Mouse (Mus musculus) hindbrain, embryonic 13.5 days (tissue): ENCODE data around the gene Vkorc1l1. TPM values are rescaled to one million over a fixed set of nuclear protein-coding genes. Genes with fewer than 3 reads are reported as not detected.
"Not testable (repeated sequence)": the region's sequence is repeated elsewhere in the genome, so short reads cannot be mapped to it uniquely, and the experiment has no call there.

ENCODE experiments used
- ATAC-seq: fragments of 200-750 bp; cut with Nextera tagmentation; 2 replicates; pipeline ENCODE4 v1.8.0; 2017; ENCODE audit warnings: moderate TSS enrichment; ENCODE audit not compliant: low FRiP score
- H3K27ac ChIP-seq: fragments of 300-500 bp; sonication (generic); 2 replicates; pipeline ENCODE4 v1.5.1; 2015; ENCODE audit warnings: inconsistent platforms, mild to moderate bottlenecking, moderate library complexity
- H3K27me3 ChIP-seq: fragments of 300-500 bp; sonication (generic); 2 replicates; pipeline ENCODE4 v1.6.1; 2015; ENCODE audit warnings: mild to moderate bottlenecking, inconsistent platforms
- H3K36me3 ChIP-seq: fragments of 300-500 bp; sonication (generic); 2 replicates; pipeline ENCODE4 v1.6.1; 2015; ENCODE audit warnings: mild to moderate bottlenecking, inconsistent platforms
- H3K4me1 ChIP-seq: fragments of 300-500 bp; sonication (generic); replicated peaks from 2 replicates; pipeline ENCODE4 v1.6.1; 2015; ENCODE audit warnings: inconsistent platforms
- H3K4me2 ChIP-seq: fragments of 300-500 bp; sonication (generic); 2 replicates; pipeline ENCODE4 v1.6.1; 2015; ENCODE audit warnings: inconsistent platforms, mild to moderate bottlenecking, moderate library complexity
- H3K4me3 ChIP-seq: fragments of 300-500 bp; sonication (generic); 2 replicates; pipeline ENCODE4 v1.5.1; 2015; ENCODE audit warnings: mild to moderate bottlenecking, inconsistent platforms
- H3K9ac ChIP-seq: fragments of 300-500 bp; sonication (generic); 2 replicates; pipeline ENCODE4 v1.6.1; 2015; ENCODE audit warnings: mild to moderate bottlenecking, inconsistent platforms
- H3K9me3 ChIP-seq: fragments of 300-500 bp; sonication (generic); 2 replicates; pipeline ENCODE4 v1.6.1; 2016; ENCODE audit warnings: inconsistent platforms
- WGBS: fragments of 180-500 bp; shearing (Covaris S2); methylation state at CpG from one replicate; pipeline ENCODE4 v1.1.7; 2015; 5-methylcytosine and 5-hydroxymethylcytosine counted together
- polyA plus RNA-seq: library from polyadenylated mRNA; unstranded; fragments of >200 nt; fragmentation: Nextera tagmentation; extraction: Ambion mirVana; gene quantifications from 2 replicates; pipeline ENCODE4 v1.2.1, GENCODE M21; 2015

Vkorc1l1 gene
- polyA plus RNA-seq, 1 experiment from 2014 or later: 31.1 TPM

GRCm38 (mm10) chr5:129919320-129919719 lies 22.4 kb upstream of the Vkorc1l1 start:
- H3K27ac ChIP-seq: no peak overlapping the region
- ATAC-seq: no peak
- H3K9me3 ChIP-seq: no peaks in the 10 kb centered on the region
- no peak overlapping the region for H3K4me2 ChIP-seq
- H3K4me1 ChIP-seq: no peaks in the 10 kb centered on the region
- H3K27me3 ChIP-seq: no peaks in the 10 kb centered on the region
- no peak overlapping the region for H3K9ac ChIP-seq
- no peaks in the 10 kb centered on the region for H3K36me3 ChIP-seq
- no peak overlapping the region for H3K4me3 ChIP-seq
- WGBS: 75% methylated on average over 8 of the region's 8 CpGs

GRCm38 (mm10) chr5:129921972-129922371 lies 19.8 kb upstream of the Vkorc1l1 start:
- WGBS: 96% methylated on average over 4 of the region's 4 CpGs
- Histone ChIP-seq H3K27ac (no peak overlapping the region), H3K4me1 (no peaks in the 10 kb centered on the region), H3K27me3 (no peaks in the 10 kb centered on the region), H3K4me2 (no peak overlapping the region), H3K9me3 (no peaks in the 10 kb centered on the region), H3K4me3 (no peak overlapping the region), H3K9ac (no peak overlapping the region), H3K36me3 (no peaks in the 10 kb centered on the region)
- no peak for ATAC-seq

GRCm38 (mm10) chr5:129924820-129925452 lies 16.8 kb upstream of the Vkorc1l1 start:
- no peak for ATAC-seq
- H3K4me2 ChIP-seq: no peak overlapping the region
- H3K36me3 ChIP-seq: no peaks in the 10 kb centered on the region
- H3K27me3 ChIP-seq: no peaks in the 10 kb centered on the region
- H3K9ac ChIP-seq: no peak overlapping the region
- no peak overlapping the region for H3K4me3 ChIP-seq
- H3K27ac ChIP-seq: no peak overlapping the region
- WGBS: 90% methylated on average over 8 of the region's 8 CpGs
- 0 out of 2 replicates have a peak, but pooled peaks cover 2% of the 10 kb centered on the region for H3K4me1 ChIP-seq
- H3K9me3 ChIP-seq: no peaks in the 10 kb centered on the region

- 75% methylated on average over 5 of the region's 5 CpGs for WGBS
Observed at GRCm38 (mm10) chr5:129925933-129926332, 15.8 kb upstream of the Vkorc1l1 start.

GRCm38 (mm10) chr5:129929924-129930855 lies 11.6 kb upstream of the Vkorc1l1 start:
- no peak for ATAC-seq

More at GRCm38 (mm10) chr5:129925933-129926332, 15.8 kb upstream of the Vkorc1l1 start:
- no peak overlapping the region for H3K27ac ChIP-seq
- no peak overlapping the region for H3K4me2 ChIP-seq
- no peaks in the 10 kb centered on the region for H3K9me3 ChIP-seq
- H3K27me3 ChIP-seq: no peaks in the 10 kb centered on the region
- 0 out of 2 replicates have a peak, but pooled peaks cover 2% of the 10 kb centered on the region for H3K4me1 ChIP-seq
- H3K4me3 ChIP-seq: no peak overlapping the region
- H3K36me3 ChIP-seq: no peaks in the 10 kb centered on the region
- H3K9ac ChIP-seq: no peak overlapping the region
- ATAC-seq: no peak

GRCm38 (mm10) chr5:129936941-129937340 lies 4.8 kb upstream of the Vkorc1l1 start:
- no peak for ATAC-seq
- Histone ChIP-seq H3K4me3 (no peak overlapping the region), H3K27me3 (no peaks in the 10 kb centered on the region), H3K36me3 (no peaks in the 10 kb centered on the region), H3K27ac (no peak overlapping the region), H3K9ac (no peak overlapping the region), H3K4me1 (no peaks in the 10 kb centered on the region), H3K4me2 (no peak overlapping the region), H3K9me3 (no peaks in the 10 kb centered on the region; the same call in 1 of the 2 replicates)
- WGBS: 55% methylated on average over 4 of the region's 4 CpGs

More at GRCm38 (mm10) chr5:129929924-129930855, 11.6 kb upstream of the Vkorc1l1 start:
- Histone ChIP-seq H3K4me1 (0 out of 2 replicates have a peak, but pooled peaks cover 2% of the 10 kb centered on the region), H3K9ac (no peak overlapping the region), H3K4me3 (no peak overlapping the region), H3K27ac (no peak overlapping the region), H3K9me3 (no peaks in the 10 kb centered on the region; the same call in 1 of the 2 replicates), H3K36me3 (no peaks in the 10 kb centered on the region), H3K4me2 (no peak overlapping the region), H3K27me3 (no peaks in the 10 kb centered on the region)
- WGBS: 53% methylated on average over 9 of the region's 9 CpGs

GRCm38 (mm10) chr5:129940281-129940680 lies 1.5 kb upstream of the Vkorc1l1 start:
- WGBS: 75% methylated on average over 2 of the region's 2 CpGs
- ATAC-seq: no peak
- 0 out of 2 replicates have a peak, but pooled peaks cover 4% of the 10 kb centered on the region for H3K36me3 ChIP-seq
- H3K9ac ChIP-seq: no peak overlapping the region
- peaks cover 11% of the 10 kb centered on the region for H3K4me1 ChIP-seq
- H3K27me3 ChIP-seq: no peaks in the 10 kb centered on the region
- no peaks in the 10 kb centered on the region for H3K9me3 ChIP-seq
- H3K4me3 ChIP-seq: no peak overlapping the region
- no peak overlapping the region for H3K4me2 ChIP-seq
- H3K27ac ChIP-seq: no peak overlapping the region

GRCm38 (mm10) chr5:129940736-129941494 lies 855 bp upstream of the Vkorc1l1 start:
- peak overlapping the region; percentile 53 for H3K9ac ChIP-seq
- H3K36me3 ChIP-seq: 0 out of 2 replicates have a peak, but pooled peaks cover 8% of the 10 kb centered on the region
- H3K27ac ChIP-seq: peak overlapping the region; percentile 76
- no peaks in the 10 kb centered on the region for H3K9me3 ChIP-seq
- H3K27me3 ChIP-seq: no peaks in the 10 kb centered on the region
- H3K4me3 ChIP-seq: peak overlapping the region; percentile 94
- H3K4me2 ChIP-seq: peak overlapping the region; percentile 51
- H3K4me1 ChIP-seq: peaks cover 11% of the 10 kb centered on the region
- ATAC-seq: no peak
- WGBS: 8% methylated on average over 9 of the region's 9 CpGs

GRCm38 (mm10) chr5:129942073-129942939 lies 536 bp downstream of the Vkorc1l1 start:
- H3K9ac ChIP-seq: peak overlapping the region; percentile 90
- peak overlapping the region; percentile 76 for H3K4me2 ChIP-seq
- H3K4me1 ChIP-seq: peaks cover 13% of the 10 kb centered on the region
- H3K27me3 ChIP-seq, H3K9me3 ChIP-seq, H3K36me3 ChIP-seq: not testable (repeated sequence)
- peak; percentile 75 for ATAC-seq
- under 1% methylated on average over 37 of the region's 82 CpGs for WGBS
- H3K4me3 ChIP-seq: peak overlapping the region; percentile 94
- H3K27ac ChIP-seq: peak overlapping the region; percentile 83

- WGBS: 86% methylated on average over 1 of the region's 1 CpGs
- H3K4me2 ChIP-seq: no peak overlapping the region
Observed at GRCm38 (mm10) chr5:129943402-129943801, 1.6 kb downstream of the Vkorc1l1 start.

GRCm38 (mm10) chr5:129947528-129948033 lies 5.8 kb downstream of the Vkorc1l1 start:
- Histone ChIP-seq H3K27ac (no peak overlapping the region), H3K9ac (no peak overlapping the region), H3K4me3 (no peak overlapping the region), H3K27me3 (no peaks in the 10 kb centered on the region), H3K36me3 (peaks cover 10% of the 10 kb centered on the region; the same call in 1 of the 2 replicates), H3K9me3 (no peaks in the 10 kb centered on the region), H3K4me1 (peaks cover 12% of the 10 kb centered on the region), H3K4me2 (no peak overlapping the region)
- ATAC-seq: no peak
- WGBS: 100% methylated on average over 2 of the region's 2 CpGs

More at GRCm38 (mm10) chr5:129943402-129943801, 1.6 kb downstream of the Vkorc1l1 start:
- H3K9me3 ChIP-seq: no peaks in the 10 kb centered on the region
- no peak for ATAC-seq
- H3K9ac ChIP-seq: no peak overlapping the region
- no peak overlapping the region for H3K27ac ChIP-seq
- H3K36me3 ChIP-seq: 0 out of 2 replicates have a peak, but pooled peaks cover 8% of the 10 kb centered on the region
- H3K4me3 ChIP-seq: 0 out of 2 replicates have a peak overlapping the region, but pooled peaks have one; percentile 9
- H3K4me1 ChIP-seq: peaks cover 13% of the 10 kb centered on the region
- no peaks in the 10 kb centered on the region for H3K27me3 ChIP-seq
